Mouse (Mus musculus) neutrophil, adult 5-6 weeks (primary cell): ENCODE results near the gene Plpp2. TPM values are rescaled to one million over a fixed set of nuclear protein-coding genes. Genes with fewer than 3 reads are reported as not detected.

Experiments
- total RNA-seq: library from RNA; stranded (forward); fragments of 200-1000 nt; gene quantifications from 2 replicates; pipeline ENCODE4 v1.2.3, GENCODE M21; 2017

Gene Plpp2
- total RNA-seq, 1 experiment from 2014 or later = 1.9 TPM

Other genes starting within 250 kb of the Plpp2 start
- 0.12 TPM in 1 of 2 replicates, not detected in the other for gene Vmn2r82, start 177.3 kb downstream of the Plpp2 start, total RNA-seq
- 0.12 and 0.23 TPM in 2 replicates for gene Vmn2r83, start 65.1 kb downstream of the Plpp2 start, total RNA-seq
- 18.9 and 21.2 TPM in 2 replicates for gene Mier2, start 21.4 kb upstream of the Plpp2 start, total RNA-seq
- not detected in 2 replicates for gene Theg, start 53.5 kb upstream of the Plpp2 start, total RNA-seq
- gene C2cd4c, start 80.2 kb upstream of the Plpp2 start, total RNA-seq = not detected in 2 replicates
- not detected in 2 replicates for gene Shc2, start 104.1 kb upstream of the Plpp2 start, total RNA-seq
- gene Odf3l2, start 111.9 kb upstream of the Plpp2 start, total RNA-seq = not detected in 2 replicates
- gene Madcam1, start 130.8 kb upstream of the Plpp2 start, total RNA-seq = not detected in 2 replicates
- 16.0 and 16.1 TPM in 2 replicates for gene Tpgs1, start 135.6 kb upstream of the Plpp2 start, total RNA-seq
- gene Cdc34, start 148.4 kb upstream of the Plpp2 start, total RNA-seq = 90.5 and 95.5 TPM in 2 replicates
- gene Gzmm, start 155.2 kb upstream of the Plpp2 start, total RNA-seq = 1.5 and 2.9 TPM in 2 replicates
- gene Bsg, start 170.7 kb upstream of the Plpp2 start, total RNA-seq = 105 and 111 TPM in 2 replicates
- gene Hcn2, start 182.8 kb upstream of the Plpp2 start, total RNA-seq = not detected in 2 replicates
- gene Polrmt, start 212.8 kb upstream of the Plpp2 start, total RNA-seq = 21.9 and 24.6 TPM in 2 replicates
- not detected in 2 replicates for gene Fgf22, start 221.3 kb upstream of the Plpp2 start, total RNA-seq
- gene Rnf126, start 233.2 kb upstream of the Plpp2 start, total RNA-seq = 12.0 and 15.9 TPM in 2 replicates
- gene Fstl3, start 243.5 kb upstream of the Plpp2 start, total RNA-seq = 1.0 and 2.6 TPM in 2 replicates